Mouse (Mus musculus): Measurements from ENCODE around the gene Vav2.

Gene Vav2

DNA sequence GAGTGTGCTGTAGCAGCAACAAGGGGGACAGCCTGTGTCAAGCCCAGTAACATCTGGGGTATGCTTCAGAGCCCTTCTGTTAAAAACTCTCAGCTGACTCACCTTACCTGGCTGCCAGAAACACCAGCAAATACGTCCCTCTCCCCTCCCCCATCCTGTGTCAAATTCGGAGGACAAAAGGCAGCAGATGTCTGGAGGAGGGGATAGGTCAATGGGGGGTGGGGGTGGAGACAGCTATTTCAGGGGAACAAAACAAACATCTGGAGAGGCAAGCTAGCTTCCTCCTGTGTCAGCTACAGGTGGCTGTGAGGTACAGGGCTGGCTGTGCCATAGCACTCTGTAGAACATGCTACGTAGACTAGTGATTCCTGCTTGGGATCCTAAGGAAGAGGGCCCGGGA, 49.0 kb downstream of the Vav2 start:
- Histone ChIP-seq H3K36me3 (ENCODE audit: insufficient read depth, low read length) (peaks cover 3% of the 10 kb centered on the region), H3K27me3 (ENCODE audit: insufficient read depth, low read length) (no peaks in the 10 kb centered on the region), H3K4me1 (replicated peaks; ENCODE audit: low read depth, low read length) (peaks cover 82% of the 10 kb centered on the region), H3K4me3 (replicated peaks; ENCODE audit: low read length) (peak overlapping the region; percentile 57), H3K9me3 (ENCODE audit: low read length) (no peaks in the 10 kb centered on the region)
- TF ChIP-seq NANOG (IDR thresholded peaks at IDR 0.05; ENCODE audit: borderline replicate concordance, low read length) (no peak), CTCF (conservative IDR thresholded peaks at IDR 0.05; ENCODE audit: low read length) (no peak), POU5F1 (IDR thresholded peaks at IDR 0.05; ENCODE audit: borderline replicate concordance, low read length) (no peak)

DNA sequence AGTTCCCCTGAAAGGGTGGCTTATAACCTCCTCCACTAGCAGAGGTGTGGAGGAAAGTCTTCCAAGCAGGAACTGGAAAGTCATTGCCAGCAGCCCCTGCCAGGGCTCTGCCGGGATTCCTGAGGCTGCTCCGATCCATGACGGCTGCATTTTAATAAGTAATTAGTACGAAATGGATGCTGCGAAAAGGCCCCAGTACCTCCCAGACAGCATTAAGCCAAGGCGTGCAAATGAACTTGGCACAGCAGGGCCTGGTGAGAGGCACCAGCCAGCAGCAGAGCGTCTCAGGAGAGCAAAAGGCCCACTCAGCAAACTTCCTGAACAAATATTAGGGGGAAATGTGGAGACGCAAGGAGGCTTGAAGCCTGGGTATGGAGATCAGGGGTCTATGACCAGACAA, 49.7 kb downstream of the Vav2 start:
- no peaks in the 10 kb centered on the region for H3K27me3 ChIP-seq (ENCODE audit: insufficient read depth, low read length)
- peaks cover 3% of the 10 kb centered on the region for H3K36me3 ChIP-seq (ENCODE audit: insufficient read depth, low read length)
- no peaks in the 10 kb centered on the region for H3K9me3 ChIP-seq (ENCODE audit: low read length)
- H3K4me3 ChIP-seq (replicated peaks; ENCODE audit: low read length), result peak overlapping the region; percentile 57; the same call in 1 of the 2 replicates
- no peak for TF ChIP-seq NANOG (IDR thresholded peaks at IDR 0.05; ENCODE audit: borderline replicate concordance, low read length)
- TF ChIP-seq POU5F1 (IDR thresholded peaks at IDR 0.05; ENCODE audit: borderline replicate concordance, low read length), result no peak
- TF ChIP-seq CTCF (conservative IDR thresholded peaks at IDR 0.05; ENCODE audit: low read length), result no peak
- peaks cover 84% of the 10 kb centered on the region for H3K4me1 ChIP-seq (replicated peaks; ENCODE audit: low read depth, low read length)

DNA sequence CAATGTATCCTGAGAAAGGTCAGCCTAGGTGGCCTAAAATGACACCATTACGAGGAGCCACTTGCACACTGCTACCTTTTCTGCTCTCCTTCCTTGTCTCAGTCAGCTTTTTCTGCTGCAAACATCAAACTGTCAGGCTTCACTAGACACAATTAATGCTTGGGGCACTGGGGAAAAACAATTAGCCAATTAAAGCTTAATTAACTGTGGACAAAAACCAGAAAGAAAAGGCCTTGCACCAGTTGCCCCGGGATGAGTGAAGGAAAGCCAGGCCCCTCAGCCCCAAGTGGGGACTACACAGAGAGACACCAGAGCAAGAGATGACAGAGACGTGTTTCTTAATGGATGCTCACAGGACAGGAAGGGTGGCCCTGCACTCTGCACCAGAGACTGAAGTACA, 51.7 kb downstream of the Vav2 start:
- H3K4me1 ChIP-seq (replicated peaks; ENCODE audit: low read depth, low read length), result peaks cover 71% of the 10 kb centered on the region
- TF ChIP-seq POU5F1 (IDR thresholded peaks at IDR 0.05; ENCODE audit: borderline replicate concordance, low read length) (no peak), CTCF (conservative IDR thresholded peaks at IDR 0.05; ENCODE audit: low read length) (no peak), NANOG (IDR thresholded peaks at IDR 0.05; ENCODE audit: borderline replicate concordance, low read length) (no peak)
- H3K4me3 ChIP-seq (replicated peaks; ENCODE audit: low read length), result no peak overlapping the region

DNA sequence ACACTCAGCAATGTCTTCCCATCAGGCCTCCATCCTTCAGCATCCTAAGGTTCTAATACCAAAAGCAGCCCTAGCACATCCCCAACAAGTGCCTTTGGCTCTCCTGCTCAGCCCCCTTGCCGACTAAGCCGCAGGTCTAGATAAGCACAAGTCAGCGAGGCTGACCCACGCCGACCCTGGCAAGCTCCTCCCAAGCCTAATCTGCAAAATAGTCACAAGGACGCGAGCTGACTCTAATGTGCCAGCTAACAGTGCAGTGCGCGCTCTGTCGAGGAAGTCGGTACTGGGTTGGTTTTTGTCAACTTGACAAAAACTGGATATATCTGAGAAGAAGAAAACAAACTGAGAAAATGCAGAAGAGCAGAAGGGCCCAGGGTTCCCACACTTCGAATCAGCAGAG, 53.5 kb downstream of the Vav2 start:
- TF ChIP-seq NANOG (IDR thresholded peaks at IDR 0.05; ENCODE audit: borderline replicate concordance, low read length), result no peak
- no peak for TF ChIP-seq CTCF (conservative IDR thresholded peaks at IDR 0.05; ENCODE audit: low read length)
- TF ChIP-seq POU5F1 (IDR thresholded peaks at IDR 0.05; ENCODE audit: borderline replicate concordance, low read length), result no peak
- Histone ChIP-seq H3K4me3 (replicated peaks; ENCODE audit: low read length) (no peak overlapping the region), H3K4me1 (replicated peaks; ENCODE audit: low read depth, low read length) (peaks cover 64% of the 10 kb centered on the region), H3K36me3 (ENCODE audit: insufficient read depth, low read length) (peaks cover 3% of the 10 kb centered on the region), H3K9me3 (ENCODE audit: low read length) (no peaks in the 10 kb centered on the region), H3K27me3 (ENCODE audit: insufficient read depth, low read length) (no peaks in the 10 kb centered on the region)

More for the DNA sequence above, 51.7 kb downstream of the Vav2 start:
- Histone ChIP-seq H3K36me3 (ENCODE audit: insufficient read depth, low read length) (peaks cover 3% of the 10 kb centered on the region), H3K27me3 (ENCODE audit: insufficient read depth, low read length) (no peaks in the 10 kb centered on the region), H3K9me3 (ENCODE audit: low read length) (no peaks in the 10 kb centered on the region)

DNA sequence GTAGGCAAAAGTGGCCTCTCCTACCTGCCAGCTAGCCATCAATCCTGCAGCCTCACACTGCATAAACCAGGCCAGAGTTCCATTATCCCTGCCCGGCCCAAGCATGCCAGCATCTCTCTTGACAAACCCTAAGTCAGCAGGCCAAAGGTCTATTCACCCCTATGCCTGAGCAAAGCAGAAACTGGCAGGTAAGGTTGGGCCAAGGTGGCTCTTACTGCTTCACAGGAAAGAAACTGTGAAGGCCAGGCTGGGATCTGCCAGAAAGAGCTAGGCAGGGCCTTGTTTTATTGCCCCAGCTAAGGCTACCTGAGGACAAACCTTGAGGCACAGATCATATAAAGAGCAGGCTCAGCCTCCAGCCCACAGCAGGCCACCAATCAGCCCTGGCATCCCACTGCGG, 55.4 kb downstream of the Vav2 start:
- Histone ChIP-seq H3K36me3 (ENCODE audit: insufficient read depth, low read length) (peaks cover 3% of the 10 kb centered on the region; the same call in 1 of the 2 replicates), H3K9me3 (ENCODE audit: low read length) (no peaks in the 10 kb centered on the region), H3K4me1 (replicated peaks; ENCODE audit: low read depth, low read length) (peaks cover 45% of the 10 kb centered on the region), H3K4me3 (replicated peaks; ENCODE audit: low read length) (no peak overlapping the region), H3K27me3 (ENCODE audit: insufficient read depth, low read length) (no peaks in the 10 kb centered on the region)
- TF ChIP-seq POU5F1 (IDR thresholded peaks at IDR 0.05; ENCODE audit: borderline replicate concordance, low read length) (no peak), CTCF (conservative IDR thresholded peaks at IDR 0.05; ENCODE audit: low read length) (no peak), NANOG (IDR thresholded peaks at IDR 0.05; ENCODE audit: borderline replicate concordance, low read length) (no peak)

DNA sequence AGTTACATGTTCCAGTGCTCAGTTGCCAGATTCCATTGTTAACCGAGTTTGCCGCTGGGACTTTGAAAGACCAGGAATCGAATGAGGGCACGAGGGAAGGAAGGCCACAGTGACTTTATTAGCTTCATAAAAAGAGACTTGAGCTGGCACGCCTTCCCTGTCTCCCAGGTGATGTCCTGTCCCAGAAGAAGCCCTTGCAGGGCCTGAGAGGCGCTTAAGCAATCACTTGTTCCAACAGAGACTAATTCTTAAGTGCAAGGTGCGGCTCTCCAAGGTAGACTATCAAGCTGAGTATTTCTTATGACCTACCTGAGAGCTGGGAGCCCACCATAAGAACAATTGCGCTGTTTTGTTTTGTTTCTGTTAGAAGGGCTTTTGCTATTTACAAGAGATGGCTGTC, 57.9 kb downstream of the Vav2 start:
- TF ChIP-seq CTCF (conservative IDR thresholded peaks at IDR 0.05; ENCODE audit: low read length), result no peak
- no peak for TF ChIP-seq NANOG (IDR thresholded peaks at IDR 0.05; ENCODE audit: borderline replicate concordance, low read length)
- no peak for TF ChIP-seq POU5F1 (IDR thresholded peaks at IDR 0.05; ENCODE audit: borderline replicate concordance, low read length)
- Histone ChIP-seq H3K9me3 (ENCODE audit: low read length) (no peaks in the 10 kb centered on the region), H3K27me3 (ENCODE audit: insufficient read depth, low read length) (no peaks in the 10 kb centered on the region), H3K4me1 (replicated peaks; ENCODE audit: low read depth, low read length) (peaks cover 31% of the 10 kb centered on the region), H3K36me3 (ENCODE audit: insufficient read depth, low read length) (no peaks in the 10 kb centered on the region), H3K4me3 (replicated peaks; ENCODE audit: low read length) (no peak overlapping the region)

DNA sequence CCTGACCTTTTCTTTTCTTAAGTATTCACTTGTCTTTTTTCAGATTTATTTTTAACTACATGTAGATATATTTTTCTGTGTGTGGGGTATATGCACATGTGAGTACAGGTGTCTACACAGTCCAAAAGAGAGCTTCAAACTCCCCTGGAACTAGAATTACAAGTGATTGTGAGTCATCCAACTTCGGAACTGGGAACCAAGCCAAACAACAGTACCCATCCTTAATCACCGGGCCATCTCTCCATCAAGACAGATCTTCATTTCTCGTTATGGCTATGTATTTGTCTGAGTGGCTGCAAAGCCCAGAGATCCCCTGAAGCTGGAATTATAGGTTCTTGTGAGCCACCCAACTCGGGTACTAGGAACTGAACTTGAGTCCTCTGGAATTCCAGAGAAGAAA, 61.5 kb downstream of the Vav2 start:
- Histone ChIP-seq H3K27me3 (ENCODE audit: insufficient read depth, low read length) (no peaks in the 10 kb centered on the region), H3K36me3 (ENCODE audit: insufficient read depth, low read length) (no peaks in the 10 kb centered on the region), H3K4me1 (replicated peaks; ENCODE audit: low read depth, low read length) (peaks cover 28% of the 10 kb centered on the region), H3K9me3 (ENCODE audit: low read length) (no peaks in the 10 kb centered on the region), H3K4me3 (replicated peaks; ENCODE audit: low read length) (no peak overlapping the region)
- TF ChIP-seq POU5F1 (IDR thresholded peaks at IDR 0.05; ENCODE audit: borderline replicate concordance, low read length) (no peak), NANOG (IDR thresholded peaks at IDR 0.05; ENCODE audit: borderline replicate concordance, low read length) (no peak), CTCF (conservative IDR thresholded peaks at IDR 0.05; ENCODE audit: low read length) (no peak)

DNA sequence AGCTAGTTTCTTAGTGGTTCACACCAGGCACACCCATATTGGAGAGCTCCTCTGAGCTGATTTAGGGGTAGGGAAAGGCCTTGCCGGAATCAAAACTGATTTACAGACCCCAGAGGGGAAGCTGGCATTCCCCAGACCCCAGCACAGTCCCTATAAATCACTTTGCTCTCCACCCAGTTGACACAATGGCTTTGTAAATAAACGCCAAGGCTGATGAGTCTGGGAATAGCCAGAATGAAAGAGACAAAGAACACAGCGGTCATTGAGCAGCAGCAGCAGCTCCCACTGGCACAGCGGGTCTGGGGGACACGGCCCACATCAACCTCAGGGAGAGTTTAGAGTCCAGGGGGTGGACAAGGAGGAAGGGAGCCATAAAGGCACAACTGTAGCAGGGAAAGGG, 65.0 kb downstream of the Vav2 start:
- Histone ChIP-seq H3K4me3 (replicated peaks; ENCODE audit: low read length) (no peak overlapping the region), H3K27me3 (ENCODE audit: insufficient read depth, low read length) (no peaks in the 10 kb centered on the region), H3K4me1 (replicated peaks; ENCODE audit: low read depth, low read length) (peaks cover 16% of the 10 kb centered on the region), H3K9me3 (ENCODE audit: low read length) (no peaks in the 10 kb centered on the region), H3K36me3 (ENCODE audit: insufficient read depth, low read length) (no peaks in the 10 kb centered on the region)
- TF ChIP-seq CTCF (conservative IDR thresholded peaks at IDR 0.05; ENCODE audit: low read length) (no peak), NANOG (IDR thresholded peaks at IDR 0.05; ENCODE audit: borderline replicate concordance, low read length) (no peak), POU5F1 (IDR thresholded peaks at IDR 0.05; ENCODE audit: borderline replicate concordance, low read length) (no peak)

DNA sequence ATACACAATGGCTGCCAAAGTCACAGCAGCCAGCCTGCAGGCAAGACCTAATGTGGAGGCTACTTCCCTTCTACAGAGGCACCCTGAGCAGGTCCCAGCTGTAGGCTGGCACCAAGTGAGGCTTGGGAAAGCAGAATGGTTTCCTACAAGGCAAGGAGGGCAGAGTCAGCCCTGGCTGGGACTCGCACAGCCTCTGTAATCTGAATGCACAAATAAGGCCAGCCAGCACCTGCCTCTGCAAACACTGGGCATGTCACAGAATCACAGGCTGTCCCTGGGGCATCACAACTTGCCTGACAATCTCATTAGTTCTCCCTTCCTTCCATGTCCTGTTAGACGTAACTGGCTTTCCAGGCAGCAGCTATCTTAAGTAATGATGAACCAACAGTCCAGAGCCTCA, 68.4 kb downstream of the Vav2 start:
- H3K4me3 ChIP-seq (replicated peaks; ENCODE audit: low read length), result no peak overlapping the region
- no peaks in the 10 kb centered on the region for H3K36me3 ChIP-seq (ENCODE audit: insufficient read depth, low read length)
- TF ChIP-seq NANOG (IDR thresholded peaks at IDR 0.05; ENCODE audit: borderline replicate concordance, low read length) (no peak), CTCF (conservative IDR thresholded peaks at IDR 0.05; ENCODE audit: low read length) (no peak), POU5F1 (IDR thresholded peaks at IDR 0.05; ENCODE audit: borderline replicate concordance, low read length) (no peak)
- no peaks in the 10 kb centered on the region for H3K27me3 ChIP-seq (ENCODE audit: insufficient read depth, low read length)
- peaks cover 23% of the 10 kb centered on the region for H3K4me1 ChIP-seq (replicated peaks; ENCODE audit: low read depth, low read length)
- H3K9me3 ChIP-seq (ENCODE audit: low read length), result no peaks in the 10 kb centered on the region
